Mouse (Mus musculus): ENCODE measurements around the gene Lrrc17.
"Not testable (repeated sequence)": the region's sequence is repeated elsewhere in the genome, so short reads cannot be mapped to it uniquely, and the experiment has no call there.

The Lrrc17 gene

GRCm38 (mm10) chr5:21599961-21600360, 56.6 kb downstream of the Lrrc17 start:
- no peak for DNase-seq (ENCODE audit: low read depth, low spot score)

GRCm38 (mm10) chr5:21605936-21606335, 62.6 kb downstream of the Lrrc17 start:
- no peak for DNase-seq (ENCODE audit: low read depth, low spot score)

- DNase-seq (ENCODE audit: low read depth, low spot score) = no peak
Measured at GRCm38 (mm10) chr5:21608311-21609304, 65.2 kb downstream of the Lrrc17 start.

- DNase-seq (ENCODE audit: low read depth, low spot score) = no peak
Measured at GRCm38 (mm10) chr5:21610996-21611395, 67.6 kb downstream of the Lrrc17 start.

GRCm38 (mm10) chr5:21614299-21614698, 70.9 kb downstream of the Lrrc17 start:
- not testable (repeated sequence) for DNase-seq (ENCODE audit: low read depth, low spot score)

- DNase-seq (ENCODE audit: low read depth, low spot score) = no peak
Measured at GRCm38 (mm10) chr5:21616450-21617009, 73.2 kb downstream of the Lrrc17 start.
